Mouse (Mus musculus) mouse trophoblast stem cell (cell line): ENCODE data around the gene Klhl3.

Source experiments
- in situ Hi-C, 2 experiments: fragments of 300-500 bp; cut with MseI, MboI; formaldehyde crosslinking; loops; 2 replicates in 1 of 2; 3 replicates in 1 of 2; pipeline ENCODE4 v1.15.1; 2025

Klhl3 gene

GRCm38 (mm10) chr13:58066496-58067389, 46.6 kb downstream of the Klhl3 start:
- in situ Hi-C loops, result no loop called here

DNA sequence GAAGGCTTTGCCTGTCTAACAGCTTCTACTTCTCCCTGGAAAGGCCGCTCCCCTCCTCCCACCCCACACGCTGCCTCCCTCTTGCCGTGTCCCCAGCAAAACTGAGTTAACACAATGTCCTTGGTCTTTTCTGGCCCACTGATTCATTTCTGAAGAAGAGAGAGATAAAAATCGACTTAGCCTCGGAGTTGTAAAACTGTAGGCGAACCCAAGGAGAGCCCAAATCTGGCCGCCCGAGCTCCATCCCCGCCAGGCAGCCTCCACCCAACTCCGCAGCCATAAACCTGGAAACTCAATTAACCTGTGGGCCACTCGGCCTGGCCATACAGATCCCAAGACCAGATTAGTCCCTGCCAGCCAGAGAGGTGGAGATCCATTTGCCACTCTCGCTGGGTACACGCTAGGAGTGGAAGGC, 47.3 kb downstream of the Klhl3 start:
- in situ Hi-C loops, result no loop called here

GRCm38 (mm10) chr13:58065316-58065715, 48.1 kb downstream of the Klhl3 start:
- in situ Hi-C loops, result no loop called here

GRCm38 (mm10) chr13:58057953-58058870, 55.2 kb downstream of the Klhl3 start:
- in situ Hi-C loops, result no loop called here

- in situ Hi-C loops, result no loop called here
Measured at GRCm38 (mm10) chr13:58056618-58057017, 56.8 kb downstream of the Klhl3 start.

DNA sequence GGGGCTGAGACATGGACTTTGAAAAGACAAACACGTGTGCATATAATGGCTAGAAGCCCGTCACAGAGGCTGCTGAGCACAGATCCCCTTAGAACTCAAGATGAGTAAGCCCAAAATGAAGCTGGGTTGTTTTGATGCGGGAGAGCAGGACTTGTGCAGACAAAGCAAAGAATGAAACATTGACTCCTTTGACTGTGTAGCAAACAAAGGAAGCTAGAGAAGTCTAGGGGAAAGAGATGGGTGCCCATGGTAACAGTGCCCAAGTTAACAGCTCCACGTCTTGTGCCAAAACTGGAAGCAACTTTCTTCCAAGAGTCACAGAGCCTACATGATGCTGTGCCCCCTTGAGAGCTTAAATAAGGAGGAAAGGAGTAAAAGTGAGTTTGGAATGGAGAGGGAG, 59.8 kb downstream of the Klhl3 start:
- in situ Hi-C loops, result no loop called here

GRCm38 (mm10) chr13:58051654-58052053, 61.7 kb downstream of the Klhl3 start:
- in situ Hi-C loops, result no loop called here

- in situ Hi-C loops, result no loop called here
Measured at GRCm38 (mm10) chr13:58051251-58051650, 62.1 kb downstream of the Klhl3 start.

DNA sequence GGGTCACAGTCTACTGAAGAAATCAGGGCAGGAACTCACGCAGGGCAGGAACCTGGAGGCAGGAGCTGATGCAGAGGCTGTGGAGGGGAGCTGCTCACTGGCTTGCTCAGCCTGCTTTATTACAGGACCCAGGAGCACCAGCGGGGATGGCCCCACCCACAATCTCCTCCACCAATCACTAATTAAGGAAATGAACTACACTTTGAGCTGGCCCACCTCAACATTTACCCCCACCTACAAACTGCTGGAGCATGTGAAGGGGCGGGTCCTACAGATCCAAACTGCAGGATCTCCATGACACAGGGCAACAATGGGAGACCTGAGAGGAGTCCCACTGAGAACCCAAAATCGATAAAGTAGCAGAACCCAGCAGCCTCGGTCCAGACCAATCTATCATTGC, 64.3 kb downstream of the Klhl3 start:
- in situ Hi-C loops, result no loop called here

DNA sequence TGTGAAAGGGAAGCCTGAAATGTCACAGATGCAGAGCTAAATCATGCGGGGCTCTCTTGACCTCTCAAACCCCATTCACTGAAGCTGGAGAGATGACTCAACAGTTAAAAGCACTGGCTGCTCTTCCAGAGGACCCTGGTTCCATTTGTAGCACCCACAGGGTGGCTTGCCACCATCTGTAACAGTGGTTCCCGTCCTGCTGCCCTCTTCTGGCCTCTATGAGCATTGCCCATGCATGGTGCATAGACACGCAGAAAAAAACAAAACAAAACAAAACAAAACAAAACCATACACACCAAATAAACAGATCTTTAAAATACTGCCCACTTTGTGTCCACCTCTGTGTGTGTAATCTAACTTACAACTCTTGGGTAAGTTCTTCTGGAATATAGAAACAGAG, 65.3 kb downstream of the Klhl3 start:
- in situ Hi-C loops, result no loop called here

- in situ Hi-C loops, result no loop called here
Measured at GRCm38 (mm10) chr13:58046178-58046577, 67.2 kb downstream of the Klhl3 start.

- in situ Hi-C loops, result no loop called here
Measured at GRCm38 (mm10) chr13:58045278-58045677, 68.1 kb downstream of the Klhl3 start.

- in situ Hi-C loops, result no loop called here
Measured at GRCm38 (mm10) chr13:58043278-58043677, 70.1 kb downstream of the Klhl3 start.

GRCm38 (mm10) chr13:58040112-58040511, 73.3 kb downstream of the Klhl3 start:
- in situ Hi-C loops, result no loop called here

DNA sequence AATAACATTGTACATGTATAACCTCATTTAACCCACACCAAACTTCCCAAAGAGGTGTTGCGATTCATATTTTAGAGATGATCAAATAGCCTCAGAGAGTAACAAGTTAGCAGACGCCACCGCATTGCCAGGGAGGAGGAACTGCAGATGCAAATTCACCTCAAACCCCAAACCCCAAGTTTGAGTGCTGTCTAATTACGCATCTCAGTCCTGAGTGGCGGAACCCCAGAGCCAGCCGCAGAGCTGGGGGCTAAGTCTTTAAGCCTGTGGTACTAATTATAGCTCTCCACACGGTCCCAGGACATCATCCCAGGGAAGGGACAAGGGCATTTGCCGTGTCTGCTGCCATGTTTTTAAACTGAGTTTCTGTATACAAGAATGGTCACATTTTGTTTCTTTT, 75.9 kb downstream of the Klhl3 start:
- in situ Hi-C loops, result no loop called here

DNA sequence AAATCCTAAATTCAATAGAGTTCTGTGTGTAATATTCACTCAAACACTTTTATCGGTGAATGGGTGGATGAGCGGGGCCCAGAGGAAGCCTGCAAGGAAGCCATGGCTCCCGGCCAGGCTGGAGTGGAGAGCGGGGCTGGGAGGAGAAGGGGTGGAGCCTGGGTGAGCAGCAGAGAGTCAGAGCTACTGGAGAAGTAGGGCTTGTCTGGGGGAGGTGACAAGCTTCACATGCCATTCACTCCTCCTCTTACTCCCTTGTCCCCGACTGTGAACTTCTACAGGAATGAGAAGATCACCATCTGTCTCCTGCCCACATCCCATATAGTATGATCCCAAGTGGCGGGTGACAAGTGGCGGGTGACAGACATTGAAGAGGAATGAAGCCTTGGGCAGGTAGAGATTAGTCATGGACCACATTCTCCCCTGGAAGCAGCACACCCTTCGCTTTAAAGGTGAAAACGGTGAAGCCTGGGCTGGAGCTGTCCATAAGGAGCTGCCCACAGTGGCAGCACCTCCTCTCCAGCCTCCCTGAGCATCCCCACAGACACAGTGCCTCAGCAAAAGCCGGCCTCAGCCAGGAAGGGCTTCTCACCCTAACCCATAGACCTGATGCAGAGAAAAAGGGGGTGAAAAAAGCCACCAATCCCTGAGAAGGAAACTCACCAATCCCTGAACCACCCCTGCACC, 77.8 kb downstream of the Klhl3 start:
- in situ Hi-C loops, result no loop called here

- in situ Hi-C loops, result no loop called here
Measured at GRCm38 (mm10) chr13:58034985-58035384, 78.4 kb downstream of the Klhl3 start.

- in situ Hi-C loops, result no loop called here
Measured at GRCm38 (mm10) chr13:58034507-58034906, 78.9 kb downstream of the Klhl3 start.

GRCm38 (mm10) chr13:58031755-58032154, 81.6 kb downstream of the Klhl3 start:
- in situ Hi-C loops, result no loop called here

GRCm38 (mm10) chr13:58027115-58027514, 86.3 kb downstream of the Klhl3 start:
- in situ Hi-C loops, result no loop called here

DNA sequence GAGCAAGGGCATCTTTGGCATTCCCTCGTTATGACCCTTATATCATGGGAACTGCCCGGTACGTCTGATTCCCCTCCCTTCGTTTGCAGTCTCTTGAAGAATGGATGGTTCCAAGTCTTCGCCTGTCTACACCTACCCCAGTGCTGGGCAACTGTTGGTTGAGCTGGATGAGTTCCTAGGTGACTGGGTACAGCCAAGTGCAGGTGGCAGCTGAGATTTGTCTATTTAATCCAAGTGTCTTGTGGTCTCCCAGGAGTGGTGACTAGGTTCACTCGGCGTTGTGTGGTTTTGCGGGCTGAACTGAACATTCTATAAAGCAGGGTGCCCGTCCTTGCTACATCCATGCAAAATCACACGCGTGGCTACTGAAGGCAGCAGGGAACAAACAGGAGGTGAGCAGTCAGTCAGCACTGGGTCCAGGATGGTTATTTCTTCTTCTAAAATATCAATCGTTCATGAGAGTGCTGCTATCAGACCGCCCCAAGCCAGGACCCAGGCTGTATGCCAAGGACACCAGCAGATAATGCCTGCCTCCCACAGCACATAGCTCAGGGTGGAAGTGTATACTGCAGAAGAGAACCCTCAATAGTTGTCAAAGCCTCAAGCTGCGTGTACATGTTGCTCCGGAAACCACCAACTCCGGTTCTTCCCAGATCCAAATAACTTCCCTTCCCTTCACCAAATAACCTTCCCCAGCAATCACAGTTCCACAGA, 87.5 kb downstream of the Klhl3 start:
- in situ Hi-C loops, result no loop called here
